Mouse (Mus musculus) mouse embryonic stem cell (cell line): Measurements from ENCODE around the gene Rnf2.

Source experiments
- in situ Hi-C, 2 experiments: fragments of 300-500 bp; cut with MboI; formaldehyde crosslinking; loops; 1 replicate in 1 of 2; 3 replicates in 1 of 2; pipeline ENCODE4 v1.14.3; 2019 to 2020; ENCODE audit warnings: low sequenced_read_pairs in 2 of 2, low pct_unique_long_range_greater_than_20kb in 1 of 2, mixed read lengths in 1 of 2; ENCODE audit not compliant: unreplicated experiment in 1 of 2

The Rnf2 gene

GRCm38 (mm10) chr1:151500531-151501361 is at the start of gene Rnf2:
Gene Rnf2 (minus strand): TSS chr1:151500955.
- in situ Hi-C loops, result no loop called here

- in situ Hi-C loops, result no loop called here
Measured at GRCm38 (mm10) chr1:151549794-151550193, 49.0 kb upstream of the Rnf2 start.

- in situ Hi-C loops, result no loop called here
Measured at GRCm38 (mm10) chr1:151548896-151549610, 48.3 kb upstream of the Rnf2 start.

- in situ Hi-C loops, result no loop called here
Measured at GRCm38 (mm10) chr1:151545571-151545970, 44.8 kb upstream of the Rnf2 start.

- in situ Hi-C loops, result no loop called here
Measured at GRCm38 (mm10) chr1:151544581-151544980, 43.8 kb upstream of the Rnf2 start.

- in situ Hi-C loops, result no loop called here
Measured at GRCm38 (mm10) chr1:151543796-151544477, 43.2 kb upstream of the Rnf2 start.

- in situ Hi-C loops, result no loop called here
Measured at GRCm38 (mm10) chr1:151526701-151527100, 25.9 kb upstream of the Rnf2 start.

GRCm38 (mm10) chr1:151517571-151518250 is 17.0 kb upstream of the Rnf2 start:
- in situ Hi-C loops, result no loop called here

- in situ Hi-C loops, result no loop called here
Measured at GRCm38 (mm10) chr1:151516871-151517270, 16.1 kb upstream of the Rnf2 start.

- in situ Hi-C loops, result no loop called here
Measured at GRCm38 (mm10) chr1:151515733-151516132, 15.0 kb upstream of the Rnf2 start.

- in situ Hi-C loops, result no loop called here
Measured at GRCm38 (mm10) chr1:151514119-151514518, 13.4 kb upstream of the Rnf2 start.

GRCm38 (mm10) chr1:151510811-151511210 is 10.1 kb upstream of the Rnf2 start:
- in situ Hi-C loops, result no loop called here

GRCm38 (mm10) chr1:151499815-151500501 is 797 bp downstream of the Rnf2 start:
- in situ Hi-C loops, result loop anchor here in 1 of 2 experiments (25.0 kb wide), 1 partner anchor 212 kb away; no protein-coding TSS in a partner anchor

- in situ Hi-C loops, result loop anchor here in 1 of 2 experiments (25.0 kb wide), 1 partner anchor 214 kb away; no protein-coding TSS in a partner anchor
Measured at GRCm38 (mm10) chr1:151498381-151498780, 2.4 kb downstream of the Rnf2 start.

- in situ Hi-C loops, result loop anchor here in 1 of 2 experiments (25.0 kb wide), 1 partner anchor 214 kb away; no protein-coding TSS in a partner anchor
Measured at GRCm38 (mm10) chr1:151497942-151498341, 2.8 kb downstream of the Rnf2 start.

- in situ Hi-C loops, result loop anchor here in 1 of 2 experiments (25.0 kb wide), 1 partner anchor 215 kb away; no protein-coding TSS in a partner anchor
Measured at GRCm38 (mm10) chr1:151497028-151497427, 3.7 kb downstream of the Rnf2 start.

- in situ Hi-C loops, result loop anchor here in 1 of 2 experiments (25.0 kb wide), 1 partner anchor 217 kb away; no protein-coding TSS in a partner anchor
Measured at GRCm38 (mm10) chr1:151495635-151496285, 5.0 kb downstream of the Rnf2 start.
